Mouse (Mus musculus) erythroblast, embryonic 14.5 days (primary cell): ENCODE measurements around the gene Dtx1.

Source experiments
- GATA1 ChIP-seq: IDR thresholded peaks from 2 replicates; pipeline ENCODE4 v1.6.1; 2012; ENCODE audit warnings: low read length, inconsistent platforms, mixed read lengths
- TAL1 ChIP-seq: IDR thresholded peaks from 3 replicates; pipeline ENCODE4 v1.6.1; 2012; ENCODE audit warnings: low read length, inconsistent platforms, mixed read lengths

DNA sequence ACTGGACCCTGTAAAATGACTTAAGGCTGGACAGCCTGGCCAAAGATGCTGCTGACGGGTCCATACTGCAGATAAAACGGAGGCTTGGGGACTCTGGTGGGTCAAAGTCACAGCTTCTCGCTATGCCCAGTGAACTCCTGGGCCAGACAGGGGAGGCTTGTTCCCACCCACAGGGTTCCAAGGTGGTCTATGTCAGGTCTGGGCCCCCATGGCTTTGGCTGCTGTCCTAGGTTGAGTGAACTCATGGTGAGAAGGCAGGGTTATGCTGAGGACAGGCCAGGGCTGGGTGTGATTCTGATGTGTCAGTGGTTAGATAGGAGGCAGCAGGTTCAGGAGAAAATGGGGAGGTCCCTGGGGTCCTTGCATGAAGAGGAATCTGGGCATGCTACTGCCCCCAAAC, 8.1 kb downstream of the Dtx1 start:
- no peak for TF ChIP-seq GATA1
- TF ChIP-seq TAL1, result no peak
